Mouse (Mus musculus): ENCODE data around the gene Enah.

Gene Enah

DNA sequence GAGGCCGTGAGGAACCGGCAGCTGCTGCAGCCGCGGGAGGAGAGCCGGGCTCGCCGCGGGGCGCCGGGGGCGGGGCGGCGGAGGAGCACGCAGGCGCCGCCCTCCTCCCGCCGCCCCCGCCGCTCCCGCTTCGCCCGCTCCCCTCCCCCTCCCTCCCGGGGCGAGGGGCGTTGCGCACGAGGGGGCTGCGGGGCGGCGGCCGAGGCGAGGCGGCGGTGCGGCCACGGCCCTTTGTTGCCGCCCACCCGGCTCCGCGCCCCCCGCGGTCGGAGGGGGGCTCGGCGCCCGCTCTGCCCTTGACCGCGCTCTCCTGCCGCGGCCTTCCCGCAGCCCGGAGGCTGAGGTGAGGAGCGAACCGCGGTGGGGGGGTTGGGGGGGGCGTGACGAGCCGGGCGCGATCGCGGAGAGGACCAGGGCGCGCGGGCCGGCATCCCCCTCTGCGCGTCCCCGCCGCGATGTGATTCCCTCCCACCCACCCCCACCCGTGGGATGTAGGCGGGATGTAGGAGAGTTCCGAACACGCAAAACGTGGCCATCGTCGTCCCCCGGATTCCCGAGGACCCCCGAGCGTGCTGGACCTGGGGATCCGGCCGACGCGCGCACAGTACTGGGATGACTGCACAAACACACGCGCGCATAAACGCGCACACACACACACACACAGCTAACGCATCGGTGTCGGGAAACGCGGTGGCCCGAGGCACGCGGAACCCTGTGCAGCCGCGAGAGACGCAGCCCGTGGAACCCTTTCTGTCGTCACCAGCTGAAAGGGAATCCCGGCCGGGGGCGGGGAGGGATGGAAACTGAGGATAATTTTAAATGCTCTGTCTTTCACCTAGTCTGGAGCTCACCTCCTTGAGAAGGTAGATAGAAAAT is at the start of gene Enah:
Gene Enah, minus strand, starts transcription at position 65 of the 876 bp plus-strand sequence.
- DNase-seq: no peak

DNA sequence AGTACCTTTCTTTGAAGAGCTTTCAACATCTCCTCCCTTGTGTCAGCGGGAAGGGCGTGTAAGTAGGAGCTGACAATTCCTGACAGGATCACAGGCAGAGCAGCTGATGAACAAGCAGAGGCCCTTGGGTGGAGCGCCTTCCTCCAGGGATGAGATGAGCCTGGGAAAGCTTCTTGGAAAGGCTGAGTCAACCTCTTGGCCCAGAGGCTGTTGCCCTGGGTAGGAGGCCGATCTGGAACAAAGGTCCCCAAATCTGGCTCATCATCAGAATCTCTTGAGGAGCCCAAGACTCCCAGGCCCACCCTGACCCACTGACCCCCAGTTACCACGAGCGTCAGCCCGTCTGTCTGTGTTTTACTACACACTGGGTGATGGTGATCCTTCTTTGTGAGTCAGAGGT is 48.3 kb upstream of the Enah start:
- no peak for DNase-seq

DNA sequence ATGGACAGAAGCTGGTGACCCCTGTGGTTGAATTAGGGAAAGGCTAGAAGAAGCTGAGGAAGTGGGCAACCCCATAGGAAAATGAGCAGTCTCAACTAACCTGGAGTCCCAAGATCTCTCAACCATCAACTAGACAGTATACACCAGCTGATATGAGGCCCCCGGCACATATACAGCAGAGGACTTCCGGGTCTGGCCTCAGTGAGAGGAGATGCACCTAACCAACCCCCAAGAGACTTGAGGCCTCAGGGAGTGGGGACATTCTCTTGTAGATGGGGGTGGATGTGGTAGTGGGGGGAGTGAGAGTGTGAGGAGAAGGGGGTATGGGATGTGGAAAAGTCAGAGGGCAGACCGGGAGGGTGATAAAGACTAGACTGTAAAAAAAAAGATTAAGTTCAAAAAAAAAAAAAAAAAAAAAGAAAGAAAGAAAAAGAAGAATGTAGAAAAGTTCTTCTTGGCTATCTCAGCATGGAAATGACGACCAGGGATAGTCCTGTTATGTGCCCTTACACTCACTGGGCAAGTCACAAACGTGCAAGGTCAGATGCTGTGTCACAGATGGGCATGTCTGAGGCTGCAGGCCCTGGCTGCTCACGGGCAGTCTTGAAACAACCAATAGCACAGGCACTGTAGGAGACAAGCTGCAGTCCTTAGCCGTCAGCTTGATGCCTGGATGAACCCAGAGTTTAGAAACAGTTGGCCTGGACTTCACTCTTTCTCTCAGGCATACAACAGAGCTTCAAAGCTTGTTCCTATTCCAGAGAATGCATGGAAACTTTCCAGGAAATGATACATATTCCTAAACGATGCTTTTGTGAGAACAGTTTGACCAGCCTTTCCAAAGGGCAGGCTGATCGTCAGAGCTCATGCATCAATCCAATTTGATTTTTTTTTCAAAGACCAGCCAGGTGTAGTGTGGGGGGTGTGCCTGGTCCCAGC is 47.0 kb upstream of the Enah start:
- DNase-seq: no peak

DNA sequence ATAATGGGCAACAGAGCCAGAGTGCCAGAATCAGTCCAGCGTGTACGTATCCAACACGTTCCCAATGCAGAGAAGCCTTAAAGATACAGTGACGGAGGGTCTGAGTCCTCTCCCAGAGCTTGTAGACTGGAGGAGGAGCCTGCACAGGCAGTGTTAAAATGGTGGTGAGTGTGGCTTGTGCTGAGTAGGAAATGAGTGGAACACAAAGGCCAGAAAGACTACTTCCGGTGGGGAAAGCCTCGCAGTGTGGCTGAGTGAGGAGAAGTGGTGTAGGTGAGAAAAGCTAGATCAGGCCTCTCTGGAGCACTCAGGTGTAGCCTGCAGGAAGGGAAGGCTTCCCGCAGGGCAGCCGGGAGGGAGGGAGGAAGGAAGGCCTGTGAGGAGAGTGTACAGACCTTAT is 43.9 kb upstream of the Enah start:
- no peak for DNase-seq

DNA sequence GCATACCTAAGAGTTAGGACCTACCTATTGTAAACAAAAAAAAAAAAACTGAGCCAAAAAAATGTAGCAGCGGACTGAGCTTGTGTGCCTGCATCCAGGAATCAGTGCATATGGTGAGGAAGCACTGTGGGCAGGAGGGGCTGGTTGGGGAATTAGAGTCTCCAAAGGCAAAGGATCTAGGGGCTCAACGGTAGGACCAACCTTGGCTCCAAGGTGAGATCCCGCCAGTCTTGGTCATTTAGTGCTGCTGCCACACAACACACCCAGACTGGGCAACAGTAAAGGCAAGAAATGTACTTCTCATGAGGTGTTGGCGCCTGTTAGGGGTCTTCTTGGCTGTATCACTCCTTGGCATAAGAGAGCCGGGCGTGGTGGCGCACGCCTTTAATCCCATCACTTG is 43.0 kb upstream of the Enah start:
- no peak for DNase-seq

DNA sequence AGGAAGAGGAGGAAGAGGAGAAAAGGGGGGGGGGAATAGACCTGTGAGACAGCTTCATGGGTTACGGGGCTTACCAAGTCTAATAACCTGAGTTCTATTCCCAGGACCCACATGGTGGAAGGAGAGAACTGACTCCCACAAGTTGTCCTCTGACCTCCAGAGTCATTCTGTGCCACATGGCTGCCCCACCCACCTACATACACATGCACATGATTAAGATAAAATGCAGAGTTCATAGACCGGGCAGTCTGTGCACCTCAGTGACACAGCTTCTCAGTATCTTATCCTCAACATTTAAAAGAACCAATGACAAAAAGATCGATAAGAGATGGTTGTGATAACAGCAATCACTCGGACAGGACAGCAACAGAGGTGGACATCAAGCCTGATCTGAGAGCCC is 41.4 kb upstream of the Enah start:
- no peak for DNase-seq

DNA sequence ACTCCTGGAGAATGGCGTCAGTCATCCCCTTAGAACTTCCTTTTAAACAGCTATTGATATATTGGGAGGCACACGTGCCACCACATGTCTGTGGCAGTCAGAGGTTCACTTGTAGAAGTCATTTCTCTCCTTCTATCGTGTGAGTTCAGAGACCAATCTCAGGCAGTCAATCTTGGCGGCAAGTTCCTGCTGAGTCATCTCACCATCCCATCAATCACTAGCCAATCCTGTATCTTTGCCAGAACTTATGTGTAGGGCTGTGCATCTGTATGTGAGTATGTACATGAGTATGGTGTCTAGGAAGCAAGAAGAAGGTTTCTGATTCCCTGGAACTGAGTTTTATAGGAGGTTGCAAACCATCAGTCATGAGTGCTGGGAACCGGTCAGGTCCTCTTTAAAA is 40.0 kb upstream of the Enah start:
- no peak for DNase-seq

DNA sequence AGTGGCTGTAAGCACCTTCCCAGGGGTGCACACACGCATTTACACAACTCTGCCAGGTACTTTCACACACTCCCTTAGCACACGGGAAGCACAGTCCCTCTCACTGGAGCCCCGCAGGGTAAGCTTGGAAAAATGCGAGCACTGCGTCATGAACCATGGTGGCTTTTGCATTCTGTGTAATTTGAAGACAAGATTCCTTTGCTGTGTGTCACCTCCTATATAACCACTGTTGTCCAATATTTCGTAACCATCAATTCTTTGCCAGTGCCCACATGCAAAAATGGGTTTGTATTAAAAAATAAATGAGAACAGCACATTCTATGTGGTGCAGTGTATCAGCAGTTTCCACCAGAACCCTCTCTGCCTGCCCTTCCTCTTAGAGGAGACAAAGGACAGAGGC is 38.2 kb upstream of the Enah start:
- DNase-seq: no peak

DNA sequence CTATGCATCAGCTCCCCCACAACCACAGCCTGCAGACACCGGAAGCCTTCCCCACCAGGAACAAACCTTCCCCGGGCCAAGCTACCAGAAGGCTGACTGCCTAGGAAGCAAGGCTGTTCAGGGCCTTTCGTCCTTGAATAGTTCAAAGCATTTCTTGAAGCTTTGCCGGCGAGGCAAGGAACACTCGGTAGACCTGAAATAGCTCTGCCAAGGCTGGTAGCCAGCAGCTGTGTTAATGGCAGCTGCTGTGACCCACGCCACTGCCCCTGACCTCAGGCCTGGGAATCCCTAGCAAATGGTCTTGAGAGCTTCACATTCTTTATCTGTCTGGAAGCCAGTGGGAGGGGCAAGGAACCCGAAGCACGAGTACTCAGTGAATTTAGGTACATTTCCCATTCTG is 35.3 kb upstream of the Enah start:
- no peak for DNase-seq

DNA sequence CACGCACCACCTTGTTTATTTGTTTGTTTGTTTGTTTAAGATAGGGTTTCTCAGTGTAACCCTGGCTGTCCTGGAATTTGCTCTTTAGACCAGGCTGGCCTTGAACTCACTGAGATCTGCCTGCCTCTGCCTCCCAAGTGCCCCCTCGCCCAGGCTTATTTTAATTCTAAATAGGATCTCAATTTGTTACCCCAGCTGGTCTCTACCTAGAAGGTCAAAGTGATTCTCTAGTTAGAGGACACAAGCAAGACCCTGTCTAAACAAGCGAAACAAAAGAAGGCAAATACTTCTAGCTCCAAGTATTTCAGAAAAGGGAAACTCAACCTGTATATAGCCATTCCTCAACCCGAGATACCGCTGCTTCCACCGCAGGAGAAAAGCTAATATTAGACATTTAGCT is 34.9 kb upstream of the Enah start:
- DNase-seq: no peak

DNA sequence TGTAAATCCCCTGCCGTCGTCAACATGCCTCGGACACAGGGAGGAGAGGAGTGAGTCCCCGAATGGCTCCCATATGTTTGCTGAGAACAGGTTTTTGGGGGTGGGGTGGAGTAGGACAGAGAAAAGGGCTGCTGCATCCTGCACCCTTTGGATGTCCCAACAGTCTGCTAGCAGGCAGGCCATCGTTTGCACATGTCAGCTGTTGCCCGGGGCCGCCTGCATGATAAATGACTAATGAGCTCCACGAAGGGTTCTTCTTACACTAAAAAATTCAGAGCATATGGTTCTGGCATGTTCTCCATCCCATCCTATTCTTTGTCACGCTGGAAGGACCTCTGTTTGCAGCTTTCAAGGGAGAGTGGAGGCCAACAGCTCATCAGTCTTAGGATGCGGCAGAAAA is 33.2 kb upstream of the Enah start:
- DNase-seq: no peak

DNA sequence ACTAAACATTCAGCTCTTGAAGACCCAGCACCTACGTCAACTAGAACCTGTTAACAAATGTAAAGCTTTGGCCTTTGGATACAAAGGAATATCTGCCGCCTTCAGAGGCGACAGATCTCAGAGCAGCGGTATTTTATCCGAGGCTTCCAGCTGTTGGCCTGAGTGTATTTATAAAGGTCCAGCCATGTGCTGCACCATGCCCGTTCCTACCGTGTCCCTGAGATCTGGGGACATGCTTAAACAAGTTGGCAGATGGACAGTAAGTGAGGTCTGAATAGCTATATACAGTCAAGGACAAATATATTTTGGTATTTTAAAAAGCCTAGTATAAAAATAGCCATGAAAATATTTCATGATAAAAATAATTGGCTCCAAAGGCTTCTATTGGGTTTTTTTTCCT is 32.6 kb upstream of the Enah start:
- no peak for DNase-seq

DNA sequence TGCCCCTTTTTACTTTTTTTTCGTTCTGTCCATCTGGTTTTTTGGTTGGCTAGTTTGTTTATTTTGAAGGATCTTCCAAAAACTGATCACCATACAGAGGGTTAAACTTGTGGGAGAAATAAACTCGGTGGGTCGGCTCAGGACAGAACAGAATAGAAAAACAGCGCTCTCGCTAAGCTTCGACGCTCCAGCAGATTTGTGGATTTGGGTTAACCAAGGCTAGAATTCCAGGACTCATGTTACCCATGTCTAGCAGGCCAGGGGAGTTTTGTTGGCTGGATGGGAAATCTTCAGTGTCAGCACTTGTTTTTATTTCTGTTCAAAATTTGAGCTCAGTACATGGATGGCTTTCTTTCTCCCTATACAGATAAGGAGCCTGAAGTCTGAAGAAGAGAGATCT is 30.0 kb upstream of the Enah start:
- no peak for DNase-seq

DNA sequence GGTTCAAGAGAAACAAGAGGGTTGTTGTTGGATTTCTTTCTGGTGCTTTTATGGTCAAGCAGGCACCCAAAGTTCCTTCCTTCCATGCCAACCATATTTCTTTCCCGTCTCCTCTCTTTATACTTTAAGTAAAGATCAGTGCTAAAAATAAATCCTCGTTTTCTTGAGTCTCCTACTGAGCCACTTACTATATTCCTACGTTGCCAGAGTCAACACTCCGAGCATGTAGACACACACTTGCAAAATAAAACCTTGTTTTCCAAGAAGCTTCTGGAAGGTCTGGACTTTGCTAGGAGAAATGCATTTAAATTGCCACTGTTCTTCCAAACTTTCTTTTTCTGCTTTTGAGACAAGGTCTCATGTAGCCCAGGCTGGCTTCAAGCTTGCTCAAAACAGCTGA is 28.3 kb upstream of the Enah start:
- no peak for DNase-seq

DNA sequence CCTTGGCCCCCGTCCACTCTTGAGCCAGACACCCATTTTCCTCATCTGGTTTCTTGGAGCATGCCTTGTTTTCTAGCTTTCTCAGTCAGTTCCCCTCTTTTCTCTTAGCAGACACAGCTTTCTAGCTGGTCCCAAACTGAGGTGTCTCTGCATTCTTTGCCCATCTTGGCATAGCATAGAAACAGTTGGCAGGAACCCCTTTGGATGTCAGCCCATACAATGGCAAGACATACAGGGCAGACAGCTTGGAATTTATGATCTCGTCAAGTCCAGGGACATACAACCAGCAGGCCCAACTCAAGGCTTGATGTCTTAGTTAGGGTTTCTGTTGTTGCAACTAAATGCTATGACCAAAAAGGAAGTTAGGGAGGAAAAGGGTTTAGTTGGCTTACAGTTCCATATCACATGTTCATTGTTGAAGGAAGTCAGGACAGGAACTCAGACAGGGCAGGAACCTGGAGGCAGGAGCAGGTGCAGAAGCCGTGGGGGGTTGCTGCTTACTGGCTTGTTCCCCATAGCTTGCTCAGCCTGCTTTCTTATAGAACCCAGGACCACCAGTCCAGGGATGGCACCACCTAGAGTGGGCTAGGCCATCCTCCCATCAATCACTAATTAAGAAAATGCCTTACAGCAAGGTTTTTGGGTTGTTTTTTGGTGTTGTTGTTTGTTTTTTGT is 27.4 kb upstream of the Enah start:
- DNase-seq: no peak

DNA sequence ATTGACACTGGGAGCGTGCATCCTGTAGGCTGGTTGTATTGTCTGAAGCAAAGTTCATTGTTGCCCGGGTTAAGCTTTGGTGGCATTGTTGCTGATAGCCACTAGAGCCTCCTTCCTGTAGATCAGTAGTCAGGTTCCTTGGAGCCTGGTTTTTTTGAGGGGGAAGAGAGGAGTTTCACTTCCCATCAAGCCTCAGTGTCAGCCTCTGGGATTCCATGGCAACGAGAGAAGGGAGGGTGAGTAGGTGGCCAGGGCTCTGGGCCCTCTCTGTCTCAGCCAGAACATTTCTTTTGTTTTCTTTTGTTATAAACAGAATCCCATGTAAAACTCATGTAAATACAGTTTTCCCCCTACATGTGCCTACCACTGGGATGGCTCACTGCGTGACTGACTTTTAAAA is 25.4 kb upstream of the Enah start:
- no peak for DNase-seq

DNA sequence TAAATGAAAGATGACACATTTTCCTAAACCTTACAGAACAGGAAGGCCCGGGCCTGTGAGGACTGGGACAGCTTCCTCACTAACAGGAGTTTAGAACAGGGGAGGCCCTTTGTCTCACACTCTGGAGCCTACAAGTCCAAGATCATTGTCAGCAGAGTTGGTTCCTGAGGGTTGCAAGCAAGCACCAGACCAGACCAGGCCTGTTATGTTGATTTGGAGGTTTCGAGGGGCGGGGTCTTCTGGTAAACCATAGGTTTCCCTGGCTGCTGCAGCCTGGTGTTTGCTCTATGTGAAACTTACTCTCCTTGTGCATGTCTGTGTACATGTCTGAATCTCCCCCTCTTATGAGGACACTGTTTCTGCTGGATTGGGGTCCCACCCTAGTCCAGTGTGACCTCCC is 20.7 kb upstream of the Enah start:
- DNase-seq: no peak

DNA sequence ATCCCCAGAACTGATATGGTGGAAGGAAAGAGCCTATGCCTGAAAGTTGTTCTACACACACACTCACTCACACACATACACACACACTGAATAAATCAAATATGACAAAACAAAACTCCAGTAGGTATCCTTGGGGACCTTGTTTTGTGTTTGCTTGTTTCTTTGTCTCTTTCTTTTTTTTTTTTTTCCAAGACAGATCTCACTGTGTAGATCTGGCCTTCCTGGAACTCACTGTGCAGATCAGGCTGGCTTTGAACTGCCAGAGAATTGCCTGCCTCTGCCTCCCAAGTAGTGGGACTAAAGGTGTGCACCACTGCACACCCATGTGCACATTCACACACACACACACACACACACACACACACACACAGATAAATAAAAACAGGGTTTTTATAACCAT is 12.0 kb upstream of the Enah start:
- DNase-seq: no peak

DNA sequence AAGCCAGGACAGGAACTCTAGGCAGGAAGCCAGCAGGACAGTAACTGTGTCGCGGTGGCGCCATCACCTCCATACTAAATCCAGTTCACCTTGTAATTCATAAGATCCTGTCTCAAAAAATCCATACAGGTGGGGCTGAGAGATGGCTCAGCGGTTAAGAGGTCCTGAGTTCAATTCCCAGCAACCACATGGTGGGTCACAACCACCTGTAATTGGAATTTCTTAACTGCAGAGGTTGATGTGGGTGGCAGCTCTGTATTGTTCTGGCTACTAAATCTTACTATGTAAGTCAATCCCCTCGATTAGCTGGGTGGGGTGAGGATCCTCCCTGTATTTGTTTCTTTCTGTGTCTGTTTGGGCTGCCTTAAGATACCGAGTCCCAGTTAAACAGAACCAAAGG is 11.3 kb upstream of the Enah start:
- no peak for DNase-seq

DNA sequence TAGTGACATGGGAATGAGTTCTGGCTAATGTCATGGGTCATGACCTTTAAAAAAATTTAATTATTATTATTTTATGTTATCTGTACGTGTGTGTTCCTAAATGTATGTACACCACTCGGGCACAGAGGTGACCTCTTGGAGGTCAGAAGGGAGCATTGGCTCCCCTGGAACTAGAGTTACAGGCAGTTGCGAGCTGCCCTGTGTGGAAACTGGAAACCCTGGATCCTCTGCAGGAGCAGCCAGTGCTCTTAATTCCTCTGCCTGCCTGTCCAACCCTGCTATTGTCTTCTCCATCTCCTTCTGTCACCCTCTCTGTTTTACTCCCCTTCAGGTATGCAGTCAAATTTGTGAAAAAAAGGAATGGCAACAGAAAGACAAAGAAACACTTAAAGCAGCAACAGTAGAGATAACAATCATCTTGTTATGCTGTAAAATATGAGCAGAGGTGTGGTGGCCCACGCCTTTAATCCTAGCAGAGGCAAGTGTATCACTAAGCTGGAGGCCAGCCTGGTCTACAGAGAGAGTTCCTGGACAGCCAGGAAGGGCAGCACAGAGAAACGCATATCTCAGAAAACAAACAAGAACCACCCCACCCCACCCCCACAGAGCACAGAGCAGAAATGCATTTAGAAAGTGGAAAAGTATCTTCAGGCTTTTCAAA is 10.3 kb upstream of the Enah start:
- no peak for DNase-seq

DNA sequence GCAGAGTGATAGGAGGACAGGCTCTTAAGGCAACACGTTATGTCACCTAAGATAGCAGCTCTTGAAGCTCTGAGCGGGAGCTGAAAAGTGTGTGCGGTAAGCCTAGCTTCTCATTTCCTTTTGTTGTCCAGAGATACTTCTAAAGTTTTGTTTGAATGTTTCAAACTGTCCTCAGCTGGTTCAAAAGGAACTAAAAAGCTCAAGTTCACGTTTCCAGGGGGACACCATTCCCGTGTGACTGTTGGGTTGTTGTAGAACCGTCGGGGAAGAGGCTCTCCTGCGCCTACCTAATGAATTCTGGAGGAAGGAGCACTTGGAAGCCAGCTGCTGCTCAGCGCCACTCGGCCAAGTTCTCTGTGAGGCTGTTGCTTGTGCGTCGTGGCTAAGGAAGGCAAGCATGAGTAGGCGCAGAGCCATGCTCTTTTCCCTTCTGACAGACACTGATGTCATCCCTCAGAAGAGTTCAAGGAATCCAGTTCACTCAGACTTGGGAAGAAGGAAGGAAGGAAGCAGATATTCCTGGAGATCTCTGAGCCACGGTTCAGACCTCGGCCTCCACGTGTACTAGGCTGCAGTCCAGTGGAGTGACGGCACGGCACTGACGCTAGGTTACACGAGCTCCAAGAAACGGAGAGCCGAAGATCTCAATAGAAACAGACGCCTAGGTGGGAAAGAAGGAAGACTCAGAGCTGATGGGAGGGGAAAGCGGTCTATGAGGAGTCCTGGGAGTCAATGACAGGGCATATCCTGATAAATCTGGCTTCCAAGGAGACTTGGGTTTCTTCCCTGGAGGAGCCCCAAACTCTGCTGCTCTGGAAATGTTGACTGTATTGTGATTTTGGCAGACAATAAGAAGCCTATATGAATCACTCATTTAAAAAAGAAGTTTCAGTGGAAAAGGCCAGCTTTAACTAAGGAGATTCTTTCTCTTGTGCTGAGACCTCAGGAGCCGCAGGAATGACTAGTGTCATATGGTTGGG is 8.7 kb upstream of the Enah start:
- no peak for DNase-seq
